Mouse (Mus musculus): ENCODE data around the gene Ripk3.
A peak's percentile ranks its signal among the peaks of the same experiment; 100 is the strongest.

Gene Ripk3

GRCm38 (mm10) chr14:55788256-55789050 is at the start of gene Ripk3:
Gene Ripk3, minus strand, starts transcription at chr14:55788865.
- DNase-seq (ENCODE audit: low spot score in 2 of 2) = peak in 1 of 2 experiments; percentile 17

GRCm38 (mm10) chr14:55838312-55838711 is 49.6 kb upstream of the Ripk3 start:
- DNase-seq (ENCODE audit: low spot score in 2 of 2) = no peak

GRCm38 (mm10) chr14:55834808-55835533 is 46.3 kb upstream of the Ripk3 start:
- DNase-seq (ENCODE audit: low spot score in 2 of 2) = no peak

- DNase-seq (ENCODE audit: low spot score in 2 of 2) = no peak
Measured at GRCm38 (mm10) chr14:55833126-55833525, 44.5 kb upstream of the Ripk3 start.

GRCm38 (mm10) chr14:55830331-55830730 is 41.7 kb upstream of the Ripk3 start:
- peak in 1 of 2 experiments; percentile 14 for DNase-seq (ENCODE audit: low spot score in 2 of 2)

GRCm38 (mm10) chr14:55829854-55830253 is 41.2 kb upstream of the Ripk3 start:
- DNase-seq (ENCODE audit: low spot score in 2 of 2) = peak in 1 of 2 experiments; percentile 14

GRCm38 (mm10) chr14:55828716-55829263 is 40.1 kb upstream of the Ripk3 start:
- DNase-seq (ENCODE audit: low spot score in 2 of 2) = no peak

- no peak for DNase-seq (ENCODE audit: low spot score in 2 of 2)
Measured at GRCm38 (mm10) chr14:55826551-55827340, 38.1 kb upstream of the Ripk3 start.

- no peak for DNase-seq (ENCODE audit: low spot score in 2 of 2)
Measured at GRCm38 (mm10) chr14:55826142-55826541, 37.5 kb upstream of the Ripk3 start.

GRCm38 (mm10) chr14:55825216-55826051 is 36.8 kb upstream of the Ripk3 start:
- peak; percentile 38 to 49 for DNase-seq (ENCODE audit: low spot score in 2 of 2)

GRCm38 (mm10) chr14:55824481-55825215 is 36.0 kb upstream of the Ripk3 start:
- DNase-seq (ENCODE audit: low spot score in 2 of 2) = peak in 1 of 2 experiments; percentile 25

GRCm38 (mm10) chr14:55824001-55824480 is 35.4 kb upstream of the Ripk3 start:
- peak in 1 of 2 experiments; percentile 28 for DNase-seq (ENCODE audit: low spot score in 2 of 2)

GRCm38 (mm10) chr14:55822991-55823762 is 34.5 kb upstream of the Ripk3 start, which contains the start of gene Nfatc4:
Gene Nfatc4, plus strand, starts transcription at chr14:55823144.
- peak; percentile 65 to 70 for DNase-seq (ENCODE audit: low spot score in 2 of 2)

- peak; percentile 64 to 69 for DNase-seq (ENCODE audit: low spot score in 2 of 2)
Measured at GRCm38 (mm10) chr14:55822435-55822990, 33.8 kb upstream of the Ripk3 start.

- peak in 1 of 2 experiments; percentile 11 for DNase-seq (ENCODE audit: low spot score in 2 of 2)
Measured at GRCm38 (mm10) chr14:55820576-55820975, 31.9 kb upstream of the Ripk3 start.

GRCm38 (mm10) chr14:55819845-55820405 is 31.3 kb upstream of the Ripk3 start:
- DNase-seq (ENCODE audit: low spot score in 2 of 2) = peak in 1 of 2 experiments; percentile 13

GRCm38 (mm10) chr14:55815310-55815751 is 26.7 kb upstream of the Ripk3 start:
- peak; percentile 36 to 52 for DNase-seq (ENCODE audit: low spot score in 2 of 2)

GRCm38 (mm10) chr14:55814885-55815284 is 26.2 kb upstream of the Ripk3 start:
- DNase-seq (ENCODE audit: low spot score in 2 of 2) = peak; percentile 80 to 88
